Mouse (Mus musculus) cerebellum, postnatal 4 days (tissue): ENCODE results near the gene Wwc2.

Source experiments
- DNase-seq, 2 experiments: peaks; one replicate each; pipeline ENCODE4 v3.0.0; 2022; ENCODE audit warnings: low spot score in 2 of 2, mixed read lengths in 1 of 2

The Wwc2 gene

GRCm38 (mm10) chr8:47791986-47792385 is 198.7 kb downstream of the Wwc2 start:
- no peak for DNase-seq

DNA sequence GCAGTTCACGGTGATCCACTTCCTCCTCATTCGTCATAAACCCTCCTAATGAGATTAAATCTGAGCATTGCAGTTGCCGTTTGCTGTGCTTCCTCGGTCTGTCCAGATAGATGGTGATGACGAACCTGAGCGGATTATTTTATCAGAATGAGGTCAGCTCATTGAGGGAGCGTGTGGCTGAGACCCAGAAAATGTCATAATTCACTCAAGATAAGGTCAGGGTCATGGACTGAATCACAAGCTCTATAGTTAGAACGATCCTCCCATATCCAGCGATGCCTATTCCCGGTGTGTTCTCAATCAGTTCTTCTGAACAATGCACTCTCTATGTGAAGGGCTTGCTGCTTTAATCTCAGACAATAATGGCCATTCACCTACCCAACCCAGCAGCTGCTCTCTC is 203.0 kb downstream of the Wwc2 start:
- DNase-seq, result no peak

GRCm38 (mm10) chr8:47786323-47786722 is 204.4 kb downstream of the Wwc2 start:
- DNase-seq, result no peak

GRCm38 (mm10) chr8:47784436-47784835 is 206.3 kb downstream of the Wwc2 start:
- DNase-seq, result no peak

DNA sequence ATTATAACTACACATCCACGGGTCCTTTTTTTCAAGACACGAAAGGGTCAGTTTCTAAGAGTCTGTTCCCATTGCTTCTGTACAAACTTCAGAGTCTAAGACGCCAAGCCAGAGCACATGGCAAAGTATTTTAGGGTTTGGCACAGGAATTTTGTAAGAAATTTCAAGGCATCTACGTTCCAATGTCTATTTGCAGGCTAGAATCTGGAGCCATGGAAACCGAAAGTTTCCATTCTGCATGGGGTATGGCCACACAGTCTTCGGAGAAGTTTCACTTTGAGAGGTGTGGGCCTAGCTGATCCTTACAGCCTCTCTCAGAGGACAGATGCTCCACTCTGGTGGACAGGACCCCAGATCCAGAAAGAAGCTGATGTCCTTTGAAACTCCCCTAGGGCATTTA is 206.8 kb downstream of the Wwc2 start:
- DNase-seq, result no peak

DNA sequence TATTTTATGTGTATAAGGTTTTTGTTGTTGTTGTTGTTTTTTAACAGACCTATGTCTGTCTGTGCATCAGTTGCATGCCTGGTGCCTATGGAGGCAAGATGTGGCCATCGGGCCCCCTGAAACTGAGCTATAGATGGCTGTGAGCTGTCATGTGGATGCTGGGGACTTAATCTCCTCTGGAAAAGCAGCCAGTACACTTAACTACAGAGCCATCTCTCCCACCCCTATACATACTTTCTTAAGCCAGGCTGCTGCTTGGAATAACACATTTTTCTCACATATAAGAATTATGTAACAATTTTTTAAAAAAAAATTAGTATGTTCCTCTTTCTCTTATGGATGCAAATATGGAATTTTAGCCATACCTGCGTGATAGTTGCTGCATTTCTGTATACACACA is 207.2 kb downstream of the Wwc2 start:
- no peak for DNase-seq

GRCm38 (mm10) chr8:47781881-47782280 is 208.8 kb downstream of the Wwc2 start:
- no peak for DNase-seq

DNA sequence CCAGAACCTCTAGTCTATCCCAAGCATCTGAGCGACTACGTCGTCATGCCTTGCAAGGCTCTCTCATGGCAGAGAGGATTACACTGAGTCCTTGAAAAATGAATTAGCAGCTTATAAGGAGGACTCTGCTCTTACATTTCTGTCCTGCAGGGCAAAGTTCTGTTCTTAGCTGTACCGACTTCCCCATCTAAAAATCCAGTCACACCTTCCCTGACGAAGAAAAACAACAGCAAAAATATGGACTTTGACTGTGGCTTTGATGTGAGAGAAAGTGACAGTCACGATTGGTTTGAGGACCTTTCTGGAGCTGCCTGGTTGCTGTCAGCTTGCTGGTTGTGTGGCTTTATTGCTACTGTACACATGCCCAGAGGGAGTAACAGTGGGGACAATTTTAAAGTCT is 211.1 kb downstream of the Wwc2 start:
- no peak for DNase-seq

DNA sequence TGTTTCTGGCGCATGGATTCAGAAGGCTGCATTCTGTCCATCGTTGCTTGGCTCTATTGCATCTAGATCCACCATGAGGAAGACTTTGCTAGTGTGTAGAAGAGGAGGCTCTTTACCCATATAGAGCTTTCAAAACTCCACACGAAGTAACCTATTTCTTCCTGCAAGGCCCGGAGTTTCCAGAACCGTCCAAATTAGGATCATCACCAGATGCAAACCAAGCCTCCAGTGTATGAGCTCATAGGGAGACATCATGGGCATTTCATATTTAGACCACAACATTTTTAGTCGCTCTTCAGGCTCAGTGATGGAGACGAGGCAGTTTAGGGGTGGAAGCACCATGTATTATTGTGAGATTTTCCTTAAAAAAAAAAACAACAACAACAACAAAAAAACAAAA is 213.3 kb downstream of the Wwc2 start:
- DNase-seq, result no peak
